Mouse (Mus musculus) embryonic facial prominence, embryonic 13.5 days (tissue): ENCODE measurements around the gene Slc9a9. TPM values are rescaled to one million over a fixed set of nuclear protein-coding genes. Genes with fewer than 3 reads are reported as not detected.

ENCODE experiments used
- ATAC-seq: fragments of 200-750 bp; cut with Nextera tagmentation; 2 replicates; pipeline ENCODE4 v1.8.0; 2017; ENCODE audit warnings: low read depth; ENCODE audit not compliant: insufficient number of reproducible peaks, insufficient read depth, low FRiP score, low TSS enrichment
- H3K27ac ChIP-seq: fragments of 300-500 bp; sonication (generic); 2 replicates; pipeline ENCODE4 v1.5.1; 2015; ENCODE audit warnings: moderate library complexity, mild to moderate bottlenecking, inconsistent platforms
- H3K27me3 ChIP-seq: fragments of 300-500 bp; sonication (generic); 2 replicates; pipeline ENCODE4 v1.6.1; 2015; ENCODE audit warnings: mild to moderate bottlenecking, inconsistent platforms
- H3K36me3 ChIP-seq: fragments of 300-500 bp; sonication (generic); 2 replicates; pipeline ENCODE4 v1.6.1; 2015; ENCODE audit warnings: mild to moderate bottlenecking, inconsistent platforms
- H3K4me1 ChIP-seq: fragments of 300-500 bp; sonication (generic); 2 replicates; pipeline ENCODE4 v1.6.1; 2015; ENCODE audit warnings: inconsistent platforms
- H3K4me2 ChIP-seq: fragments of 300-500 bp; sonication (generic); 2 replicates; pipeline ENCODE4 v1.6.1; 2015; ENCODE audit warnings: moderate library complexity, mild to moderate bottlenecking, inconsistent platforms
- H3K4me3 ChIP-seq: fragments of 300-500 bp; sonication (generic); 2 replicates; pipeline ENCODE4 v1.5.1; 2015; ENCODE audit warnings: mild to moderate bottlenecking, inconsistent platforms
- H3K9ac ChIP-seq: fragments of 300-500 bp; sonication (generic); 2 replicates; pipeline ENCODE4 v1.6.1; 2015; ENCODE audit warnings: mild to moderate bottlenecking, inconsistent platforms
- H3K9me3 ChIP-seq: fragments of 300-500 bp; sonication (generic); 2 replicates; pipeline ENCODE4 v1.6.1; 2016; ENCODE audit warnings: inconsistent platforms
- WGBS: fragments of 180-500 bp; shearing (Covaris S2); methylation state at CpG from one replicate; pipeline ENCODE4 v1.1.7; 2015; ENCODE audit warnings: mixed read lengths; 5-methylcytosine and 5-hydroxymethylcytosine counted together
- microRNA-seq: library from miRNA; unstranded; fragments of <30 nt; microRNA quantifications from one replicate; pipeline ENCODE4, GENCODE M21; 2016
- polyA plus RNA-seq: library from polyadenylated mRNA; unstranded; fragments of >200 nt; fragmentation: Nextera tagmentation; extraction: Ambion mirVana; gene quantifications from 2 replicates; pipeline ENCODE4 v1.2.1, GENCODE M21; 2015

Slc9a9 gene
- polyA plus RNA-seq, 1 experiment from 2014 or later: 5.2 TPM

GRCm38 (mm10) chr9:95254162-95254561 lies 584.5 kb downstream of the Slc9a9 start:
- WGBS: 78% methylated on average over 4 of the region's 4 CpGs
- H3K27ac ChIP-seq: no peak overlapping the region
- no peak overlapping the region for H3K4me3 ChIP-seq

GRCm38 (mm10) chr9:95255844-95256243 lies 586.1 kb downstream of the Slc9a9 start:
- 85% methylated on average over 6 of the region's 6 CpGs for WGBS
- H3K4me2 ChIP-seq: no peak overlapping the region
- no peak overlapping the region for H3K27ac ChIP-seq
- H3K36me3 ChIP-seq: no peaks in the 10 kb centered on the region
- H3K9ac ChIP-seq: no peak overlapping the region
- no peaks in the 10 kb centered on the region for H3K27me3 ChIP-seq
- H3K4me3 ChIP-seq: no peak overlapping the region
- no peak for ATAC-seq
- H3K9me3 ChIP-seq: no peaks in the 10 kb centered on the region
- H3K4me1 ChIP-seq: no peaks in the 10 kb centered on the region

More at GRCm38 (mm10) chr9:95254162-95254561, 584.5 kb downstream of the Slc9a9 start:
- Histone ChIP-seq H3K9ac (no peak overlapping the region), H3K4me2 (no peak overlapping the region), H3K27me3 (no peaks in the 10 kb centered on the region), H3K4me1 (no peaks in the 10 kb centered on the region), H3K9me3 (no peaks in the 10 kb centered on the region), H3K36me3 (no peaks in the 10 kb centered on the region)
- no peak for ATAC-seq

GRCm38 (mm10) chr9:95256680-95257316 lies 587.1 kb downstream of the Slc9a9 start:
- 88% methylated on average over 21 of the region's 21 CpGs for WGBS
- H3K9ac ChIP-seq: no peak overlapping the region
- no peak for ATAC-seq
- H3K27ac ChIP-seq: no peak overlapping the region
- H3K4me2 ChIP-seq: no peak overlapping the region
- no peaks in the 10 kb centered on the region for H3K4me1 ChIP-seq
- H3K9me3 ChIP-seq: no peaks in the 10 kb centered on the region
- H3K27me3 ChIP-seq: no peaks in the 10 kb centered on the region
- H3K4me3 ChIP-seq: no peak overlapping the region
- H3K36me3 ChIP-seq: no peaks in the 10 kb centered on the region

GRCm38 (mm10) chr9:95262851-95263250 lies 593.1 kb downstream of the Slc9a9 start:
- peaks cover 13% of the 10 kb centered on the region for H3K4me1 ChIP-seq
- 65% methylated on average over 3 of the region's 3 CpGs for WGBS
- H3K9me3 ChIP-seq: no peaks in the 10 kb centered on the region
- H3K36me3 ChIP-seq: no peaks in the 10 kb centered on the region
- no peak overlapping the region for H3K4me2 ChIP-seq
- no peak overlapping the region for H3K4me3 ChIP-seq
- ATAC-seq: no peak
- H3K9ac ChIP-seq: no peak overlapping the region
- H3K27ac ChIP-seq: no peak overlapping the region
- H3K27me3 ChIP-seq: no peaks in the 10 kb centered on the region

- no peaks in the 10 kb centered on the region for H3K9me3 ChIP-seq
- H3K27me3 ChIP-seq: no peaks in the 10 kb centered on the region
- H3K4me3 ChIP-seq: no peak overlapping the region
- H3K4me1 ChIP-seq: peaks cover 13% of the 10 kb centered on the region
- H3K27ac ChIP-seq: no peak overlapping the region
- no peak for ATAC-seq
- no peak overlapping the region for H3K4me2 ChIP-seq
- H3K9ac ChIP-seq: no peak overlapping the region
- H3K36me3 ChIP-seq: no peaks in the 10 kb centered on the region
- WGBS: 54% methylated on average over 9 of the region's 9 CpGs
Observed at GRCm38 (mm10) chr9:95263867-95264509, 594.3 kb downstream of the Slc9a9 start.

- no peak overlapping the region for H3K27ac ChIP-seq
- H3K4me1 ChIP-seq: peaks cover 13% of the 10 kb centered on the region
- no peak overlapping the region for H3K9ac ChIP-seq
- no peak for ATAC-seq
- no peaks in the 10 kb centered on the region for H3K36me3 ChIP-seq
- no peak overlapping the region for H3K4me2 ChIP-seq
- no peaks in the 10 kb centered on the region for H3K9me3 ChIP-seq
- WGBS: 43% methylated on average over 2 of the region's 2 CpGs
- H3K27me3 ChIP-seq: no peaks in the 10 kb centered on the region
- H3K4me3 ChIP-seq: no peak overlapping the region
Observed at GRCm38 (mm10) chr9:95266179-95266578, 596.5 kb downstream of the Slc9a9 start.

GRCm38 (mm10) chr9:95266924-95267323 lies 597.2 kb downstream of the Slc9a9 start:
- ATAC-seq: no peak
- WGBS: 69% methylated on average over 2 of the region's 2 CpGs
- H3K4me3 ChIP-seq: no peak overlapping the region

GRCm38 (mm10) chr9:95279590-95280344 lies 610.1 kb downstream of the Slc9a9 start:
- Histone ChIP-seq H3K27me3 (no peaks in the 10 kb centered on the region), H3K4me1 (peaks cover 7% of the 10 kb centered on the region; the same call in 1 of the 2 replicates), H3K36me3 (no peaks in the 10 kb centered on the region), H3K9ac (no peak overlapping the region), H3K27ac (no peak overlapping the region), H3K4me2 (no peak overlapping the region), H3K9me3 (no peaks in the 10 kb centered on the region), H3K4me3 (no peak overlapping the region)
- ATAC-seq: peak; percentile 52; the same call in 1 of the 2 replicates
- 62% methylated on average over 10 of the region's 10 CpGs for WGBS

More at GRCm38 (mm10) chr9:95266924-95267323, 597.2 kb downstream of the Slc9a9 start:
- Histone ChIP-seq H3K9ac (no peak overlapping the region), H3K27me3 (no peaks in the 10 kb centered on the region), H3K4me2 (no peak overlapping the region), H3K36me3 (no peaks in the 10 kb centered on the region), H3K4me1 (peaks cover 13% of the 10 kb centered on the region), H3K27ac (no peak overlapping the region), H3K9me3 (no peaks in the 10 kb centered on the region)

Small RNA genes within 50 kb of the gene (microRNA-seq; reads per million reads assigned to microRNA genes)
- 1.3 reads per million for gene Mir7656

Other genes with a start within 250 kb of the Slc9a9 start
- 14.2 and 21.9 TPM in 2 replicates for gene 1190002N15Rik, start 131.8 kb upstream of the Slc9a9 start, polyA plus RNA-seq